Mouse (Mus musculus) CH12F3 (cell line): ENCODE results near the gene 9230102O04Rik.

Experiments used
- in situ Hi-C: fragments of 300-500 bp; cut with MboI; formaldehyde crosslinking; loops from 2 replicates; pipeline ENCODE4 v1.14.3; 2020; ENCODE audit warnings: low sequenced_read_pairs

9230102O04Rik gene

DNA sequence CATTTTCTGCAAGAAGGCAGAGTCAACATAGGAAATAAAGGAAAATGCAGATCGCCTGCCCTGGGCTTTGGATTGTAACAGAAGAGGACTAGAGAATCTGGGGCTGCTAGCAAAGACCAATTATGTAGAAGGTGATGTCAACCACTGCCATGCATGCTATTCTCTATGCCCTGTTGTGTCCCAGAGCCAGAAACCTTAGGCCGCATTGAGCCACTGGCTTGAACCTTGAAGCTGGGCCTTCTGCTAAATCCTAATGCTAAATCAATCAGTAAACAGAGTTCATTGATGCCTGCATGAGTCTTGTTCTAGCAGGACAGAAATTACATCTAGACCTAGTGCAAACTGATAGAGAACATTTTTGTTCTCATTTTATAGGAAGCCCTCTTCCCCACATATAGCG, 3.3 kb downstream of the 9230102O04Rik start:
- in situ Hi-C loops: no loop called here

- in situ Hi-C loops: no loop called here
Measured at GRCm38 (mm10) chr2:9885217-9885770, 4.0 kb downstream of the 9230102O04Rik start.

DNA sequence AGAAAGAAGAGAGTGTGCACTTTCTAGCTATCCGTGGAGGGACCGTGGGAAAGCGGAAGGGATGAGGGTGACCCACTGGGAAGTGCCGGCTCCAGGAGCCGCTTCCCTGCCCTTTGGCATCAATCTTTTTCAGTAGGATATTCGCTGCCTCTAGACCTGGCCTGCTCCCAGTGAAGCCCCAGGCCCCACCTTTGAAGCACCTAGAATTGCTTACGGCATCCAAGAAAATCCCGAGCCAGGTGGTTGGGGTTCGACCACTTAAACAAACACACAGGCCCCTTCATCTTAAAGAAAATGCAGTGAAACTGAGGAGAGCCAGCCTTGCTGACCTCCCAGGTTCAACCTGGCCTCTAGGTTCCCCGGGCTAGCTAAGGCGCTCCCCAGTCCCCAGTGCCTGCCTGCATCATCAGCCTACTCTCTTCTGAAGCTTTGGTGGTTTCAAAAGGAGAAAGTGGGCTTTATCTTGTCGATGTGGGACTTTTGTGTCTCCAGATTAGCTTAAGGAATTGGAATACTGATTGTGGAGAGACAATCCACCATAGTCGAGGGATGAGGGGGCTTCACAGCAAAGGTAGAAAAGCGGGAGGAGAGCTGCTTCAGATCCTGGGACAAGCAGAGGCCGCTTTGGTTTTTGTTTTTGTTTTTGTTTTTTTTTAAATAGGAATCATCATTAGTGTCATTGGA, 4.7 kb downstream of the 9230102O04Rik start:
- in situ Hi-C loops: no loop called here

GRCm38 (mm10) chr2:9883803-9884532, 5.4 kb downstream of the 9230102O04Rik start:
- in situ Hi-C loops: no loop called here

GRCm38 (mm10) chr2:9882926-9883802, 6.2 kb downstream of the 9230102O04Rik start:
- in situ Hi-C loops: no loop called here

- in situ Hi-C loops: no loop called here
Measured at GRCm38 (mm10) chr2:9882371-9882925, 6.9 kb downstream of the 9230102O04Rik start.

- in situ Hi-C loops: no loop called here
Measured at GRCm38 (mm10) chr2:9881611-9882023, 7.7 kb downstream of the 9230102O04Rik start.

DNA sequence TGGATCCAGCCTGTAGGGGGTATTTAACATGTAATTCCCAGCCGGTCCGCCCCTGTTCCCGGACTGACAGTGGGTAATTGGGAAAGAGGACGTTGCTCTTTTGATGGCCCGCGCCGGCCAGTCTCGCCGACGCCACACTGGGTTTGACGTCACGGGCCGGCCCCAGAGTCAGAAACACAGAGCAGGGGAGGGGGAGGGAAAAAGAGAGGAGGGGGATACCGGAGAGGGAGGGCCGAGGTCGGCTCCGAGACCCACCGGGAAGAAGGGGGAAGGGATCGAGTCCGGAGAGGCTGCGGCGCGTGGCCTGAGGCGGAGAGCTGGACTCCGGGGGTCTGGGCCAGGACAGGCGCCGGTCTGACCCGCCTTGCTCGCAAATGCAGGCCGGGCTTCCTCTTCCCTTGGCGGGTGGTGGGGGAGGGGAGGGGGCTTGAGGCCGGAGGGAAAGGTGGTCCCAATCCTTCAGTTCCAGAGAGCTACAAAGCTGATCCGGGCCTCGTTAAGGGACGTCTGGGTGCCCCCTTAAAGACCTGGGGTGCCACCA, 8.2 kb downstream of the 9230102O04Rik start, which contains the start of gene 4930412O13Rik:
4930412O13Rik (plus strand) TSS at position 202 of the 541 bp plus-strand sequence.
- in situ Hi-C loops: no loop called here

DNA sequence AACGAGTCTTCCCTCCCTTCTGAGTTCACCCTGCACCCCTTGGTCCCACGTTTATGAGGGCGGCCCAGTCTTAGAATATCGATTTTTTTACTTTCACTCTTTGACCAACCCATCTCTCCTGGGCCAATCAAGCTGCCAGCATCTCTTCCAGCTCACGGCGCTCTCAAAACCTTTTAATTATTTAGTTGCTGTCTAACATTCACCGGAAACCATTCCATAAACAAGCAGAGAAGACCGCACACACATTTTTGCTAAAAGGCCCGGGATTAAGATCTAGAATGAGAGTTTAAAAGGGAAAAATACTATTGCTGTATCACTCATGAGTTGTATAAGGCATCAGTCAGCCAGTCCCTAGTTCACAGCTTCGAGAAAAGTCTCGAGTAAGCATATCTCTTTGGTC, 9.1 kb downstream of the 9230102O04Rik start:
- in situ Hi-C loops: no loop called here

DNA sequence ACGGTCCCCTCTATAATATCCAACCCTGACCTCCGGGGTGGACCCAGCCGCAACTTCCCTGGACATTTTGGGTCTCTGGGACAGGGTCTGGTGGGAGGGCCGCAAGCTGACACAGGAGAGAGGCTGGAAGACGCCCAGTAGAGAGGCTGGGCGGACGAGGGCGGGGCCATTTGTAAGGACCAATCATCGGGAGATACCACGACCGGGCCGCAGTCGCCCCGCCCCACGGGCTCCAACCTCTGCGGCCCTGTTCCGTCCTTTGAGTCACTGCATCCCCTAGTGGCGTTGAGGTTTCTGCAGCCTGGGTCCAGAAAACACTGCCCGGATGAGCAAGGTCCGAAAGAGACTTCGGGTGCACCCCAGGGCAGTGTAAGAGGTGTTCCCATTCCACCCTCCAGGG, 9.8 kb downstream of the 9230102O04Rik start:
- in situ Hi-C loops: no loop called here

DNA sequence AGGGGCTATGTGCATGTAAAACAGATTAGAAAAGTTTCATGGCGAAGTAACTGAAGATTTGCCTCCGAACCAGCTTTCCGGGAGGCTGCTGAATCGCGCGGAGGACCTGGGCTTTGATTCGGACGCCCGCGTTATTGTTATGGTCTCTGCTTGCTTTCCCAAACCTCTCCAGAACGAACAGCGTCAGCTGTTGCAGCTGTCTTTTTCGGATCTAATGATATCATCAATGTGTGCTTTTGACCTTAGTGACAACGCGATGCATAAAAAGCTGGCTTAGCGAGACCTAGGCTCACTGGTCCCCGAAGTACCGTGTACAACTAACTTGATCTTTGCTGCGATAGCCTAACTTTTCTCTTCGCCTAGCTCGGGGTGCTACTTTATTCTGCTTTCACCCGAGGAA, 10.2 kb downstream of the 9230102O04Rik start:
- in situ Hi-C loops: no loop called here

GRCm38 (mm10) chr2:9878564-9879081, 10.7 kb downstream of the 9230102O04Rik start:
- in situ Hi-C loops: no loop called here

DNA sequence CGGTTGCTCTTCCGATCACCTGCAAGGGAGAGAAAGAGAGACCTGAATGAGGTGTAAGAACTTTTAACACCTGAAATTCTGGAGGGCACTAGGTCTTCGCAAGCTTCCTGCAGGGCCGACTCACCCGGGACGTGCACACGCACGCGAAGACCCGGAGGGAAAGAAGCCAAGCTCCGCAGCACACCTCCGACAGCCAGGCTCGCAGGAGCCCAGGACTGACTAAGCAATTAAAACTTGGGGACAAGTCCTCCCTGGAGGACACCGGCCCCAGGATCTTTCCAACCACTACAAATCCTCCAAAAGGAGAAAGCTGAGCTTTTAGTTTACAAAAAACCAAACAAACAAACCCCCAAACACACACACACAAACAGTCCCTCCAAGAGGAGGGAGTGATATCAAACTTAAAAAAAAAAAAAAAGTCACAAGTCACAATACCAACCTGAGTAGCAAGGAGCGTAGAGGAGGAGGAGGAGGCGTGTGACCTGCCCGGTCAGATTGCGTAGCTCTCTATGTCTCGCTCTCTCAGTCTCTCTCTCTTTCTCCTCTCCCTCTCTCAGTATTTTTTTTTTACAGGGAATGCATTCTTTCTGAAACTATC, 11.3 kb downstream of the 9230102O04Rik start:
- in situ Hi-C loops: no loop called here

DNA sequence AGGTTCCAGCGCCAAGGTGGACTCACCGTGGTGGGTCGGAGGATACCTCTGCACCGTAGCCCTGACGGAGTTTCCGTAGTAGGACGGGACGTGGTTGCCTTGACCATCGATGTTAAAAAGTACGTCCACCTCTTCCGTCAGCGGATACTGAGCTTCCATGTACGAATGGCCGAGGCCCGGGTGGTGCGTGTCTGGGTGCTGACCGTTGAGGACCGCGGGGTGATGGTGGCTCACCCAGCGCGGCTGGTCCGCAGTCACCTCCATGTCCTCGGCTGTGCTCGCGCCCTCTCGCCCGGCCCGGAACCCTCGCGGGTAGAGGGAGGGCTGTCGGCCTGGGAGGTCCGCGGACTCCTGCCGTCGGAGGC, 12.0 kb downstream of the 9230102O04Rik start:
- in situ Hi-C loops: no loop called here

- in situ Hi-C loops: no loop called here
Measured at GRCm38 (mm10) chr2:9876621-9877325, 12.6 kb downstream of the 9230102O04Rik start.

GRCm38 (mm10) chr2:9875676-9876357, 13.5 kb downstream of the 9230102O04Rik start:
- in situ Hi-C loops: no loop called here

DNA sequence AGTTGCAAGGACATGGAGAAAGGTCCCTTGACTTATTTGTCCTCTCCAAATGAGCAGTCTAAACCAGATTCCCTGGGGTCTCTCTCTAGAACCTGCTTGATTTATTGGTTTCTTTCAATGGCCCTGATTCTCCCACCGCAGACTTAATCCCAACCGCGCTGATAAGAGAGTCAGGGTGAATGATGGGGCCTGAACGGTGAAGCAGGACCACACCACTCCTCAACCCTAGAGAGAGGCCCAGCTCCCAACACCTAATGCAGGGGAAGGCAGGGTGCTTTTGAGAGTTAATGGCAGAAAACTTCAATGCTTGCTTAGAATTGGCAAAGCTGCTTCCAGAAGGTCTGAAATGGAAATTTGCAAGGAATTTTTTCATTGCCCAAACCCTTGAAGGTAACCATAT, 14.1 kb downstream of the 9230102O04Rik start:
- in situ Hi-C loops: no loop called here

DNA sequence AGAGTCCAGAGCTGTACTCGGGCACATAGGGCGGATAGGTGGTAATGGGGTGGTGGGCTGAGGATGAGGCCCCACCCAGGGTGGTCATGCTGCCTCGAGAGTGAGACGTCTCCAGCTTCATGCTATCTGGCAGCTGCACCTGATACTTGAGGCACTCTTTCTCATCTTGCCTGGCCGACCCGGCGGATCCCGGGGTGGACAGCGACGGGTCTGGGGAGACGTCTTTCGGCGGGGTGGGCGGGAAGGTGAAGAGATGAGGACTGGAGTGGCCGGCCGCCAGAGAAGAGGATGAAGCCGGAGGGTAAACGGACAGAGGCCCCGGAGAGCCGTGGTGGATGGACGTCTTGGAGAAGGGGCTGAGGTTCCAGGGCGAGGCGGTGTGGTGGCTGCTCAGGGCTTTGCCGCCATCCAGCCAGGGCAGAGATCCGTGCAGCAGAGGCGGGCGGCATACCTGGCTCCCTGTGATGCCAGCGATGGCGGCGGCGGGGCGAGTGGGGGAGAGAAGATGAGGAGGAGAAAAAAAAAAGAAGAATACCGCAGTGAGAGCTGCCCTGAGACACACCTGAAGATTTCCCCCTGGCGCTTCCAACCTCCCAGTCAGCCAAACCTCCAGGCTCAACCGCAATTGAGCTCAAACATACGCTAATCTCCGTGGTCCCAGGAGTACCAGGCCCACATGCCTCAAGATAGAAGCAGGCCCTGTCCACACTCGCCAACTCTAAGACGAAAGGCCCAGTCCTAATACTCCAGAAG, 14.7 kb downstream of the 9230102O04Rik start:
- in situ Hi-C loops: no loop called here
